Mouse (Mus musculus): ENCODE results near the gene Pcbp4.
A peak's percentile ranks its signal among the peaks of the same experiment; 100 is the strongest.

Pcbp4 gene

GRCm38 (mm10) chr9:106482578-106483115 is 29.6 kb downstream of the Pcbp4 start:
- DNase-seq: peak; percentile 3

- no peak for DNase-seq
Observed at GRCm38 (mm10) chr9:106483136-106483535, 30.0 kb downstream of the Pcbp4 start.

GRCm38 (mm10) chr9:106483606-106484005 is 30.5 kb downstream of the Pcbp4 start:
- peak; percentile 2 for DNase-seq

GRCm38 (mm10) chr9:106485076-106485475 is 32.0 kb downstream of the Pcbp4 start:
- DNase-seq: peak; percentile 1

GRCm38 (mm10) chr9:106487602-106488001 is 34.5 kb downstream of the Pcbp4 start:
- peak; percentile 1 for DNase-seq

GRCm38 (mm10) chr9:106499667-106500066 is 46.6 kb downstream of the Pcbp4 start, which contains the start of gene Iqcf1:
TSS of gene Iqcf1 (plus strand) at chr9:106499967.
- DNase-seq: no peak

GRCm38 (mm10) chr9:106501846-106502245 is 48.8 kb downstream of the Pcbp4 start:
- DNase-seq: no peak

GRCm38 (mm10) chr9:106504246-106504645 is 51.2 kb downstream of the Pcbp4 start:
- DNase-seq: no peak

- no peak for DNase-seq
Observed at GRCm38 (mm10) chr9:106509356-106509755, 56.3 kb downstream of the Pcbp4 start.

- DNase-seq: no peak
Observed at GRCm38 (mm10) chr9:106512729-106513450, 59.8 kb downstream of the Pcbp4 start.

GRCm38 (mm10) chr9:106513566-106513965 is 60.5 kb downstream of the Pcbp4 start:
- no peak for DNase-seq

All from thymus, postnatal 14 days (tissue).